Mouse (Mus musculus) frontal cortex, postnatal 25 days (tissue): ENCODE measurements around the gene C730034F03Rik.

Source experiments
- DNase-seq, 2 experiments: peaks; one replicate each; pipeline ENCODE4 v3.0.0; 2022; ENCODE audit warnings: low spot score in 2 of 2

C730034F03Rik gene

DNA sequence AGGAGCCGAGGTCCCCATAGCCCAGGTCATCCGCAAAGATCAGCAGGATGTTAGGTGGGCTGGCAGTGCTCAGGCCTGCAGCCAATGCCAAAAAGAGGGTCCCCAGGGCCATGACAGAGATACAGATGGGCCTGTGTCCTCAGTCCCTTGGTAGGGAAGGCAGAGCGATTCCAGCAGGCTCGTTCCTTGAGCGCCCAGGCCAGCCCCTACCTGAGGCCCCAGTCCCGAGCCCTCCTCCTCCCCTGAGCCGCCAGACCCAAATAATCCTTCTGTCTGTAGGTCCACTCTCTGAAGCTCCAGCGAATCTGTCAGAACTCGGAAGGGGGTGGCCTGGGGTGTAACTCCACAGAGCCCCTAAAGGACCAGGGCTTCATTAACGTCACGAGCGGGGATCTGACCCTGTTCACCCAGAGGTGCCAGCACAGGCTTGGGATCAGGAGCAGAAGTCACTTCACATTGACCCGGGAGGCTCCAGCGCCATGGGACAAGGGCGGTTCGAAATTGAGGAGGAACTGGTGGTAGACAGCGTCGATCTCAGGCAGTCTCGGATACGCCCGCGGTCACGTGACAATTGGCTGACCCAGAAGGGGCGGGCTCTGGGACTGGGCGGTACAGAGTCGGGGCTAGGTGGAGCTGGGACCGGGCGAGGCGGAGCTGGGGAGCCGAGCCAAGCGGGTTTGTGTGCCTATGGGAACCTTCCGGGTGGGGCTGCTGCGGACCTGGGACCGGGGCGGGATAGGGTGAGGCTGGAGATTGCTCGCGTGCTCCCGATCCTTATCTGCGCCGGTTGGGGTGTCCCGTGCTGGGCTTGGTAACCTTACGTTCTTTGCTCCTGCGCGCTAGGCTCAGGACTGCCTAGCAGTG, 46.5 kb downstream of the C730034F03Rik start:
- DNase-seq: peak; percentile 76 to 85

DNA sequence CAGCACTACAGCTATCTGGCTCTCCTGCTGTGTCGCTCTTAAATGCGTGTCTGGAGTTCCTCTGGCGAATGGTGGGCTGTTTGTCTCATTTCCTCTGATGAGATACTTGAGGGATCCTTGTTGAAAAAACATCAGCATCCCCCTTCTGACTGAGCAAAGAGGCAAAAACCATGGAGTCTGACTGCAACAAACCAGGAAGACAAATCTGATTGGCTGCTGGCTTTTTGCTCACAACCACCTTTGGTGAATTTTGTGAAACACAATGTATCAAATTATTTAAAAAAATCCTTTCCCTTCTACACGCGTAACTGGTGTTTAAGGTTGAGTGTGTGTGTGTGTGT, 47.1 kb downstream of the C730034F03Rik start:
- DNase-seq: no peak

GRCm38 (mm10) chr15:89477091-89477491, 47.7 kb downstream of the C730034F03Rik start, which contains the start of gene Arsa:
Gene Arsa, minus strand, starts transcription at chr15:89477425.
- no peak for DNase-seq

DNA sequence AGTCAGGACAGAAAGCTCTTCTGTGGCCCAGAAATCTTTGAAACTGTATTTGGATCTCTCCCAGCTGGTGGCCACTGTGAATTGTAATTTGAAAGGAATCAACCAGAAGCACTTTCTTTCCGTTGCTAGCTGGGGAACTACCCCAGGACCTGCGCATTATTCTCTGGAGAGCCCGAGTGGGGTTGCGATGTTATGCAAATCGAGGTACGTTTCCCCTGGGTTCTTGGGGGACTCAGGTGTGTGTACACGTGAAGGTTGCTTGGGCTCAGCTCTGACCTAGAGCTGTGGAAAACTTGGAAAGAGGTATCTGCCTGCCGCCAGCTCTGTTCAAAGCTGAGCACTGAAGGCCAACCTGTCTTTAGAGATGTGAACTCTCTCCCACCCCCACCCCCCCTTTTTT, 48.4 kb downstream of the C730034F03Rik start:
- DNase-seq: peak in 1 of 2 experiments; percentile 12

GRCm38 (mm10) chr15:89478622-89479021, 49.2 kb downstream of the C730034F03Rik start:
- DNase-seq: no peak
